Mouse (Mus musculus) liver, adult 2 months (tissue): ENCODE measurements around the gene Slc22a17.

Experiments
- CTCF ChIP-seq: fragments of 200-500 bp; IDR thresholded peaks from 2 replicates; pipeline ENCODE4 v1.5.1; 2011; ENCODE audit warnings: low read depth, low read length, control low read depth
- POLR2A ChIP-seq: fragments of 200-500 bp; IDR thresholded peaks from 2 replicates; pipeline ENCODE4 v1.6.1; 2011; ENCODE audit warnings: low read length, control low read depth; ENCODE audit not compliant: insufficient read depth; ENCODE audit errors: extremely low read depth

- TF ChIP-seq POLR2A (no peak), CTCF (no peak)
Observed at GRCm38 (mm10) chr14:54857891-54858290, 55.0 kb downstream of the Slc22a17 start.
